Mouse (Mus musculus): ENCODE results near the gene Copz1.
A peak's percentile ranks its signal among the peaks of the same experiment; 100 is the strongest.

The Copz1 gene

GRCm38 (mm10) chr15:103341547-103341946 lies 69.0 kb downstream of the Copz1 start:
- DNase-seq, result no peak

- DNase-seq, result peak; percentile 61
These were observed 69.9 kb downstream of the Copz1 start for GRCm38 (mm10) chr15:103342415-103342814.

DNA sequence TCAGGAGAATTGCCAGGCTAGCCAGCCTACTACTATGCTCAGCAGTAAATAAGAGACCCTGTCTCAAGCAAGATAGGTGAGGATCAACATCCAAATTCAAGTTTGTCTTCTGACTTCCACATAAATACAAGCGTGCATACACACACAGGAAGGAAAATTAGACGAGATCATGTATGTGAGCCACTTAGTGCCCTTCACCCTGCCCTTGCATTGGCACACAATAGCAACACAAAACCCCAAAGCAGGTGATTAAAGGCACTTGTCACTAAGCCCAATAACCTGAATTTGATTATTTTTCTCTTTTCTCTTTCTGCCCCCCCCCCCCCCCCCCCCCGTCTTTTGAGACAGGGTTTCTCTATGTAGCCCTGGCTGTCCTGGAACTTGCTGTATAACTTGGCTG lies 70.5 kb downstream of the Copz1 start:
- no peak for DNase-seq

- DNase-seq, result no peak
These were observed 71.0 kb downstream of the Copz1 start for GRCm38 (mm10) chr15:103343556-103343955.

GRCm38 (mm10) chr15:103345789-103346188 lies 73.3 kb downstream of the Copz1 start:
- no peak for DNase-seq

DNA sequence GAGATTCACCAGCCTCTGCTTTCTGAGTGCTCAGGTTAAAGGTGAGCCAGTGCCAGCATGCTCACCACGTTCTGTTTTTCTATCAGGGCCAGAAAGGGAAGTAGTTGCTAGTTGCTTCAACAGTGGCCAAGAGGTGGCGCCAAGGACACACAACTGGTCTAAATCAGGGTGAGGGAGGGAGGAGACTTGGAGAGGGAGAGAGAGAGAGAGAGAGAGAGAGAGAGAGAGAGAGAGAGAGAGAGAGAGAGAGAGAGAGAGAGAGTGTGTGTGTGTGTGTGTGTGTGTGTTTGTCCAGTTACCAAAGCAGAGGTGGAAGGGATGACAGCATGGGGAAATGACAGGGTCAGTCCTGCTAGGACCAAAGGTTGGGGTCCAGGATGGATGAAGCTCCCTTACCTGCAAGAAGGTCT lies 74.8 kb downstream of the Copz1 start:
- DNase-seq, result peak; percentile 38

All from cerebellum, adult 11 months (tissue).